Mouse (Mus musculus): Measurements from ENCODE around the gene Zbtb38. TPM values are rescaled to one million over a fixed set of nuclear protein-coding genes. Genes with fewer than 3 reads are reported as not detected.
A peak's percentile ranks its signal among the peaks of the same experiment; 100 is the strongest.

Gene Zbtb38
- polyA plus RNA-seq, 1 experiment from 2014 or later = 8.1 TPM

- H3K36me3 ChIP-seq = no peaks in the 10 kb centered on the region
- H3K4me1 ChIP-seq = peaks cover 27% of the 10 kb centered on the region
- 75% methylated on average over 4 of the region's 4 CpGs for WGBS
- DNase-seq (ENCODE audit: low spot score) = no peak
- no peak overlapping the region for H3K4me3 ChIP-seq
- no peaks in the 10 kb centered on the region for H3K9me3 ChIP-seq (replicated peaks)
- no peak overlapping the region for H3K27ac ChIP-seq (replicated peaks)
- H3K27me3 ChIP-seq (ENCODE audit: low read depth, poor library complexity, severe bottlenecking) = peaks cover 18% of the 10 kb centered on the region
These were observed 16.7 kb downstream of the Zbtb38 start for GRCm38 (mm10) chr9:96735946-96736345.

- Histone ChIP-seq H3K27ac (replicated peaks) (no peak overlapping the region), H3K9me3 (replicated peaks) (no peaks in the 10 kb centered on the region)
- WGBS = 96% methylated on average over 4 of the region's 4 CpGs
These were observed 19.3 kb downstream of the Zbtb38 start for GRCm38 (mm10) chr9:96733425-96733717.

GRCm38 (mm10) chr9:96732644-96733424 is 19.8 kb downstream of the Zbtb38 start:
- Histone ChIP-seq H3K27ac (replicated peaks) (peak overlapping the region; percentile 68; the same call in 1 of the 2 replicates), H3K4me3 (peak overlapping the region; percentile 30; the same call in 1 of the 2 replicates), H3K36me3 (no peaks in the 10 kb centered on the region), H3K4me1 (peaks cover 27% of the 10 kb centered on the region), H3K27me3 (ENCODE audit: low read depth, poor library complexity, severe bottlenecking) (peaks cover 48% of the 10 kb centered on the region), H3K9me3 (replicated peaks) (no peaks in the 10 kb centered on the region)
- DNase-seq (ENCODE audit: low spot score) = no peak
- 86% methylated on average over 17 of the region's 17 CpGs for WGBS

More at GRCm38 (mm10) chr9:96733425-96733717, 19.3 kb downstream of the Zbtb38 start:
- Histone ChIP-seq H3K27me3 (ENCODE audit: low read depth, poor library complexity, severe bottlenecking) (peaks cover 43% of the 10 kb centered on the region), H3K36me3 (no peaks in the 10 kb centered on the region), H3K4me3 (no peak overlapping the region), H3K4me1 (peaks cover 27% of the 10 kb centered on the region)
- DNase-seq (ENCODE audit: low spot score) = no peak

GRCm38 (mm10) chr9:96731961-96732511 is 20.6 kb downstream of the Zbtb38 start:
- DNase-seq (ENCODE audit: low spot score) = peak; percentile 37
- H3K9me3 ChIP-seq (replicated peaks) = no peaks in the 10 kb centered on the region
- H3K27ac ChIP-seq (replicated peaks) = peak overlapping the region; percentile 68
- H3K4me1 ChIP-seq = peaks cover 35% of the 10 kb centered on the region
- no peaks in the 10 kb centered on the region for H3K36me3 ChIP-seq
- peaks cover 56% of the 10 kb centered on the region for H3K27me3 ChIP-seq (ENCODE audit: low read depth, poor library complexity, severe bottlenecking)
- WGBS = 39% methylated on average over 14 of the region's 14 CpGs
- H3K4me3 ChIP-seq = peak overlapping the region; percentile 30

- DNase-seq (ENCODE audit: low spot score) = no peak
- WGBS = 73% methylated on average over 19 of the region's 19 CpGs
- H3K27ac ChIP-seq (replicated peaks) = peak overlapping the region; percentile 68
These were observed 21.4 kb downstream of the Zbtb38 start for GRCm38 (mm10) chr9:96731039-96731895.

GRCm38 (mm10) chr9:96730311-96730625 is 22.4 kb downstream of the Zbtb38 start:
- H3K4me3 ChIP-seq = no peak overlapping the region
- peaks cover 63% of the 10 kb centered on the region for H3K27me3 ChIP-seq (ENCODE audit: low read depth, poor library complexity, severe bottlenecking)
- no peaks in the 10 kb centered on the region for H3K9me3 ChIP-seq (replicated peaks)
- H3K4me1 ChIP-seq = peaks cover 50% of the 10 kb centered on the region
- H3K36me3 ChIP-seq = no peaks in the 10 kb centered on the region
- WGBS = 85% methylated on average over 2 of the region's 2 CpGs
- 0 out of 2 replicates have a peak overlapping the region, but pooled peaks have one; percentile 17 for H3K27ac ChIP-seq (replicated peaks)
- no peak for DNase-seq (ENCODE audit: low spot score)

More at GRCm38 (mm10) chr9:96731039-96731895, 21.4 kb downstream of the Zbtb38 start:
- Histone ChIP-seq H3K4me3 (0 out of 2 replicates have a peak overlapping the region, but pooled peaks have one; percentile 30), H3K36me3 (no peaks in the 10 kb centered on the region), H3K9me3 (replicated peaks) (no peaks in the 10 kb centered on the region), H3K4me1 (peaks cover 43% of the 10 kb centered on the region), H3K27me3 (ENCODE audit: low read depth, poor library complexity, severe bottlenecking) (peaks cover 63% of the 10 kb centered on the region)

- Histone ChIP-seq H3K4me3 (no peak overlapping the region), H3K4me1 (peaks cover 55% of the 10 kb centered on the region), H3K27me3 (ENCODE audit: low read depth, poor library complexity, severe bottlenecking) (peaks cover 67% of the 10 kb centered on the region), H3K36me3 (no peaks in the 10 kb centered on the region), H3K27ac (replicated peaks) (0 out of 2 replicates have a peak overlapping the region, but pooled peaks have one; percentile 17), H3K9me3 (replicated peaks) (no peaks in the 10 kb centered on the region)
- DNase-seq (ENCODE audit: low spot score) = no peak
- WGBS = 75% methylated on average over 10 of the region's 10 CpGs
These were observed 22.9 kb downstream of the Zbtb38 start for GRCm38 (mm10) chr9:96729537-96730310.

GRCm38 (mm10) chr9:96728338-96729162 is 24.1 kb downstream of the Zbtb38 start:
- Histone ChIP-seq H3K27me3 (ENCODE audit: low read depth, poor library complexity, severe bottlenecking) (peaks cover 79% of the 10 kb centered on the region), H3K9me3 (replicated peaks) (no peaks in the 10 kb centered on the region), H3K36me3 (no peaks in the 10 kb centered on the region), H3K4me3 (no peak overlapping the region), H3K4me1 (peaks cover 61% of the 10 kb centered on the region), H3K27ac (replicated peaks) (0 out of 2 replicates have a peak overlapping the region, but pooled peaks have one; percentile 42)
- no peak for DNase-seq (ENCODE audit: low spot score)
- 80% methylated on average over 16 of the region's 16 CpGs for WGBS

GRCm38 (mm10) chr9:96727688-96728087 is 24.9 kb downstream of the Zbtb38 start:
- H3K9me3 ChIP-seq (replicated peaks) = no peaks in the 10 kb centered on the region
- DNase-seq (ENCODE audit: low spot score) = no peak
- H3K4me1 ChIP-seq = peaks cover 57% of the 10 kb centered on the region
- peak overlapping the region; percentile 42; the same call in 1 of the 2 replicates for H3K27ac ChIP-seq (replicated peaks)
- no peak overlapping the region for H3K4me3 ChIP-seq
- WGBS = 92% methylated on average over 6 of the region's 6 CpGs
- peaks cover 83% of the 10 kb centered on the region for H3K27me3 ChIP-seq (ENCODE audit: low read depth, poor library complexity, severe bottlenecking)
- no peaks in the 10 kb centered on the region for H3K36me3 ChIP-seq

- Histone ChIP-seq H3K27me3 (ENCODE audit: low read depth, poor library complexity, severe bottlenecking) (peaks cover 81% of the 10 kb centered on the region), H3K27ac (replicated peaks) (peak overlapping the region; percentile 73), H3K36me3 (no peaks in the 10 kb centered on the region), H3K4me3 (0 out of 2 replicates have a peak overlapping the region, but pooled peaks have one; percentile 11), H3K9me3 (replicated peaks) (no peaks in the 10 kb centered on the region), H3K4me1 (peaks cover 45% of the 10 kb centered on the region)
- 54% methylated on average over 14 of the region's 14 CpGs for WGBS
- no peak for DNase-seq (ENCODE audit: low spot score)
These were observed 26.1 kb downstream of the Zbtb38 start for GRCm38 (mm10) chr9:96726336-96727131.

Measured in midbrain, embryonic 10.5 days (tissue).